Mouse (Mus musculus) heart, adult 2 months (tissue): Measurements from ENCODE around the gene Foxn2.

Experiments
- CTCF ChIP-seq: fragments of 200-600 bp; IDR thresholded peaks from 2 replicates; pipeline ENCODE4 v1.8.1; 2022; ENCODE audit warnings: antibody characterized with exemption, mild to moderate bottlenecking, moderate library complexity
- EP300 ChIP-seq: fragments of 200-500 bp; IDR thresholded peaks from 2 replicates; pipeline ENCODE4 v1.6.1; 2011; ENCODE audit warnings: low read depth, low read length, control low read depth; ENCODE audit not compliant: insufficient read depth

GRCm38 (mm10) chr17:88397501-88397900 is 43.0 kb upstream of the Foxn2 start:
- TF ChIP-seq CTCF (no peak), EP300 (no peak)
